9 mouse cellular contexts compared by ENCODE assay signal in genomic region chr4:145254418-145254817, GRCm38 (mm10). TPM values are rescaled to one million over a fixed set of nuclear protein-coding genes. Genes with fewer than 3 reads are reported as not detected.
DNase-seq lines count a peak whose midpoint lies in the region; ATAC-seq and TF ChIP-seq lines count a peak whose summit lies in the region.
"Had no signal": no experiment of that assay in that cellular context is flagged by ENCODE, and none has a peak within 500 bp of the region (broad histone marks: within the 10 kb centered on the region; RNA-seq: fewer than 3 reads in every experiment).

No protein-coding gene starts in this region.

- H3ac ChIP-seq in C2C12 (ENCODE audit: control insufficient read depth, insufficient read length, low read depth), result no peak overlapping the region

- peak; percentile 74 for DNase-seq in 416B (ENCODE audit: low read depth)
- DNase-seq in left cerebral cortex, adult 8-10 months (ENCODE audit: low spot score in 2 of 2), result no peak
- DNase-seq in gastrocnemius, adult 8-10 months (ENCODE audit: low spot score in 2 of 2), result no peak
- DNase-seq in forebrain, embryonic 14.5 days (ENCODE audit: low spot score), result no peak

- no peak overlapping the region for H3K27ac ChIP-seq in forebrain, embryonic 14.5 days (ENCODE audit: low read depth, low read length)
- H3K27ac ChIP-seq: limb, embryonic 15.5 days had no signal

- peaks cover 26% of the 10 kb centered on the region for H3K4me1 ChIP-seq in megakaryocyte, embryonic 14.5 days
- H3K4me1 ChIP-seq in forebrain, embryonic 14.5 days (ENCODE audit: control insufficient read depth, insufficient read depth, low read length), result no peaks in the 10 kb centered on the region
- H3K4me1 ChIP-seq: limb, embryonic 15.5 days had no signal

- H3K4me2 ChIP-seq in forebrain, embryonic 14.5 days (ENCODE audit: low read length), result no peak overlapping the region
- H3K4me2 ChIP-seq: limb, embryonic 15.5 days had no signal

- TF ChIP-seq CTCF in C2C12 (IDR thresholded peaks at IDR 0.05; ENCODE audit: control insufficient read depth, insufficient read depth, insufficient read length), result no peak

- H3K79me2 ChIP-seq in C2C12 (ENCODE audit: control insufficient read depth, insufficient read depth), result no peaks in the 10 kb centered on the region

- 51% methylated on average over 13 of the region's 13 CpGs for WGBS in forebrain, embryonic 14.5 days

- no peaks in the 10 kb centered on the region for H3K36me3 ChIP-seq in C2C12 (ENCODE audit: control insufficient read depth, insufficient read depth)
- no peaks in the 10 kb centered on the region for H3K36me3 ChIP-seq in megakaryocyte, embryonic 14.5 days (replicated peaks; ENCODE audit: low read length)
- no peaks in the 10 kb centered on the region for H3K36me3 ChIP-seq in forebrain, embryonic 14.5 days (ENCODE audit: control insufficient read depth, insufficient read depth, low read length)
- H3K36me3 ChIP-seq: limb, embryonic 15.5 days had no signal

- ATAC-seq in common myeloid progenitor, adult 5-6 weeks (replicated peaks; ENCODE audit: low read depth, poor library complexity, severe bottlenecking), result peak; percentile 80
- ATAC-seq in cerebellum, adult (ENCODE audit: insufficient number of reproducible peaks, low FRiP score, low TSS enrichment), result no peak
- no peak for ATAC-seq in forebrain, embryonic 14.5 days

- H3K27me3 ChIP-seq in C2C12 (ENCODE audit: control insufficient read depth, insufficient read depth, insufficient read length), result no peaks in the 10 kb centered on the region
- H3K27me3 ChIP-seq in megakaryocyte, embryonic 14.5 days (replicated peaks), result peaks cover 21% of the 10 kb centered on the region
- H3K27me3 ChIP-seq in forebrain, embryonic 14.5 days (replicated peaks; ENCODE audit: control insufficient read depth, insufficient read depth, low read length), result no peaks in the 10 kb centered on the region
- H3K27me3 ChIP-seq: limb, embryonic 15.5 days had no signal

- no peak overlapping the region for H3K9ac ChIP-seq in forebrain, embryonic 14.5 days (ENCODE audit: low read length)
- H3K9ac ChIP-seq: limb, embryonic 15.5 days had no signal

- H3K4me3 ChIP-seq in C2C12 (ENCODE audit: insufficient read depth, poor library complexity, severe bottlenecking), result no peak overlapping the region
- peak overlapping the region; percentile 86 for H3K4me3 ChIP-seq in megakaryocyte, embryonic 14.5 days (replicated peaks)
- H3K4me3 ChIP-seq in forebrain, embryonic 14.5 days (ENCODE audit: low read depth, low read length), result no peak overlapping the region
- H3K4me3 ChIP-seq: limb, embryonic 15.5 days had no signal

- H3K9me3 ChIP-seq in megakaryocyte, embryonic 14.5 days, result no peaks in the 10 kb centered on the region
- no peaks in the 10 kb centered on the region for H3K9me3 ChIP-seq in forebrain, embryonic 14.5 days (replicated peaks; ENCODE audit: control insufficient read depth, low read length)
- H3K9me3 ChIP-seq: limb, embryonic 15.5 days had no signal

- H3K79me3 ChIP-seq in C2C12 (ENCODE audit: low read depth), result no peaks in the 10 kb centered on the region

TF ChIP-seq in C2C12, 6 proteins besides CTCF, POLR2A, EP300 and RAD21:
- TF ChIP-seq CEBPB (IDR thresholded peaks at IDR 0.05; ENCODE audit: low read depth) (no peak), MAX (IDR thresholded peaks at IDR 0.05) (peak; percentile 23)
TF ChIP-seq in C2C12: peak in this region for 1.

RNA-seq across cellular contexts. Expression of gene Tnfrsf1b, which starts 7.7 kb away (rescaled TPM):
- polyA plus RNA-seq in C2C12 (2012; fragmentation: generic; extraction: Trizol), result 7.7 TPM
- total RNA-seq in common myeloid progenitor, adult 5-6 weeks (2017), result 17.1 and 20.1 TPM in 2 replicates
- polyA plus RNA-seq in megakaryocyte, embryonic 14.5 days (2012; ENCODE audit: insufficient read depth, low replicate concordance), result 2.3 and 9.7 TPM in 2 replicates
- 1 to 10 TPM; 2.5 to 4.4 (median 3.9) TPM for total RNA-seq in left cerebral cortex, adult 8-10 months (2022)
- total RNA-seq in gastrocnemius, adult 8-10 months (2022), result 1 to 10 TPM; 1.4 to 1.8 (median 1.6) TPM
- polyA plus RNA-seq in forebrain, embryonic 14.5 days (2014; fragmentation: Nextera tagmentation; extraction: Ambion mirVana), result 1.9 and 2.6 TPM in 2 replicates

RNA-seq across cellular contexts. Expression of gene Vps13d, which starts 59.6 kb away (rescaled TPM):
- 6.0 TPM for polyA plus RNA-seq in C2C12 (2012; fragmentation: generic; extraction: Trizol)
- total RNA-seq in common myeloid progenitor, adult 5-6 weeks (2017), result 26.6 and 41.7 TPM in 2 replicates
- 1.7 and 20.6 TPM in 2 replicates for polyA plus RNA-seq in megakaryocyte, embryonic 14.5 days (2012; ENCODE audit: insufficient read depth, low replicate concordance)
- 10 to 100 TPM; 57.5 to 69.7 (median 65.1) TPM for total RNA-seq in left cerebral cortex, adult 8-10 months (2022)
- 10 to 100 TPM; 32.5 to 42.0 (median 36.7) TPM for total RNA-seq in gastrocnemius, adult 8-10 months (2022)
- 9.0 and 11.6 TPM in 2 replicates for polyA plus RNA-seq in forebrain, embryonic 14.5 days (2014; fragmentation: Nextera tagmentation; extraction: Ambion mirVana)
